Mouse (Mus musculus) kidney, adult 2 months (tissue): ENCODE results near the gene Ddx11. TPM values are rescaled to one million over a fixed set of nuclear protein-coding genes. Genes with fewer than 3 reads are reported as not detected.

ENCODE experiments used
- DNase-seq: peaks from one replicate; pipeline ENCODE4 v3.0.0; 2021
- H3K27ac ChIP-seq: fragments of 200-500 bp; 2 replicates; pipeline ENCODE4 v1.5.1; 2012; ENCODE audit warnings: low read depth, low read length, control low read depth, inconsistent platforms; ENCODE audit not compliant: insufficient read depth
- H3K27me3 ChIP-seq: fragments of 200-500 bp; replicated peaks from 2 replicates; pipeline ENCODE4 v1.6.1; 2012; ENCODE audit warnings: mild to moderate bottlenecking, moderate library complexity, low read length, inconsistent platforms; ENCODE audit not compliant: control insufficient read depth, insufficient read depth
- H3K36me3 ChIP-seq: fragments of 200-500 bp; 2 replicates; pipeline ENCODE4 v1.6.1; 2012; ENCODE audit warnings: mild to moderate bottlenecking, moderate library complexity, low read length, inconsistent platforms; ENCODE audit not compliant: control insufficient read depth, insufficient read depth
- H3K4me1 ChIP-seq: fragments of 200-500 bp; 2 replicates; pipeline ENCODE4 v1.6.1; 2011; ENCODE audit warnings: low read length; ENCODE audit not compliant: control insufficient read depth, insufficient read depth
- H3K4me3 ChIP-seq: fragments of 200-500 bp; 2 replicates; pipeline ENCODE4 v1.5.1; 2011; ENCODE audit warnings: mild to moderate bottlenecking, low read depth, low read length, control low read depth; ENCODE audit not compliant: insufficient read depth
- CTCF ChIP-seq: fragments of 200-500 bp; conservative IDR thresholded peaks from 2 replicates; pipeline ENCODE4 v1.5.1; 2011; ENCODE audit warnings: low read depth, mild to moderate bottlenecking, control low read depth, low read length, moderate library complexity, mixed read lengths; ENCODE audit not compliant: insufficient read depth, insufficient read length
- POLR2A ChIP-seq: fragments of 200-500 bp; IDR thresholded peaks from one replicate; pipeline ENCODE4 v1.6.1; 2011; ENCODE audit warnings: low read depth, low read length, control low read depth
- WGBS: fragments of 180-500 bp; shearing (Covaris S2); methylation state at CpG from one replicate; pipeline ENCODE4 v1.1.7; 2018; 5-methylcytosine and 5-hydroxymethylcytosine counted together
- polyA plus RNA-seq: library from polyadenylated mRNA; depleted of rRNA; stranded (reverse); fragments of >200 nt; gene quantifications from 2 replicates; pipeline ENCODE4 v1.2.3, GENCODE M21; 2012; rRNA removed

The Ddx11 gene
- polyA plus RNA-seq = 2.0 and 2.4 TPM in 2 replicates

GRCm38 (mm10) chr17:66123066-66123815 is at the start of gene Ddx11:
Gene Ddx11 (plus strand): TSS chr17:66123520.
- peak within 1 kb of the TSS; percentile 88 for H3K4me3 ChIP-seq
- no peaks in the 10 kb centered on the region; the same call in 1 of the 2 replicates for H3K4me1 ChIP-seq
- peak; percentile 94 for DNase-seq
- WGBS = 4% methylated on average over 45 of the region's 45 CpGs
- H3K36me3 ChIP-seq = no peaks in the 10 kb centered on the region
- peak within 1 kb of the TSS; percentile 60; the same call in 1 of the 2 replicates for H3K27ac ChIP-seq
- no peak for TF ChIP-seq CTCF
- no peak for TF ChIP-seq POLR2A
- H3K27me3 ChIP-seq = no peaks in the 10 kb centered on the region

- DNase-seq = no peak
- no peak overlapping the region for H3K4me3 ChIP-seq
- 91% methylated on average over 7 of the region's 7 CpGs for WGBS
- TF ChIP-seq POLR2A (no peak), CTCF (no peak)
- peaks cover 1% of the 10 kb centered on the region; the same call in 1 of the 2 replicates for H3K36me3 ChIP-seq
- no peak overlapping the region for H3K27ac ChIP-seq
- peaks cover 9% of the 10 kb centered on the region; the same call in 1 of the 2 replicates for H3K4me1 ChIP-seq
- H3K27me3 ChIP-seq = no peaks in the 10 kb centered on the region
These were observed 49.3 kb upstream of the Ddx11 start for GRCm38 (mm10) chr17:66073971-66074370.

GRCm38 (mm10) chr17:66075827-66076173 is 47.5 kb upstream of the Ddx11 start:
- TF ChIP-seq POLR2A (no peak), CTCF (no peak)
- H3K27ac ChIP-seq = peak overlapping the region; percentile 90; the same call in 1 of the 2 replicates
- peaks cover 9% of the 10 kb centered on the region; the same call in 1 of the 2 replicates for H3K4me1 ChIP-seq
- WGBS = 3% methylated on average over 12 of the region's 12 CpGs
- DNase-seq = no peak
- peak overlapping the region; percentile 95 for H3K4me3 ChIP-seq
- peaks cover 6% of the 10 kb centered on the region; the same call in 1 of the 2 replicates for H3K36me3 ChIP-seq
- H3K27me3 ChIP-seq = no peaks in the 10 kb centered on the region

- Histone ChIP-seq H3K27me3 (no peaks in the 10 kb centered on the region), H3K36me3 (peaks cover 7% of the 10 kb centered on the region; the same call in 1 of the 2 replicates), H3K4me1 (peaks cover 9% of the 10 kb centered on the region; the same call in 1 of the 2 replicates), H3K4me3 (peak overlapping the region; percentile 95), H3K27ac (peak overlapping the region; percentile 90)
- TF ChIP-seq CTCF (no peak), POLR2A (no peak)
- DNase-seq = peak; percentile 43
- WGBS = 3% methylated on average over 93 of the region's 95 CpGs
These were observed 47.0 kb upstream of the Ddx11 start for GRCm38 (mm10) chr17:66076174-66076927.

- WGBS = 2% methylated on average over 53 of the region's 53 CpGs
These were observed 46.4 kb upstream of the Ddx11 start, which contains the start of gene Ankrd12 for GRCm38 (mm10) chr17:66076934-66077333. Gene Ankrd12 (minus strand): TSS chr17:66077089.

GRCm38 (mm10) chr17:66077437-66077850 is 45.9 kb upstream of the Ddx11 start:
- DNase-seq = no peak
- TF ChIP-seq CTCF = no peak
- TF ChIP-seq POLR2A = no peak
- H3K27ac ChIP-seq = peak overlapping the region; percentile 74
- H3K4me3 ChIP-seq = peak overlapping the region; percentile 95
- WGBS = 2% methylated on average over 23 of the region's 23 CpGs
- H3K4me1 ChIP-seq = peaks cover 7% of the 10 kb centered on the region; the same call in 1 of the 2 replicates
- no peaks in the 10 kb centered on the region for H3K27me3 ChIP-seq
- peaks cover 7% of the 10 kb centered on the region; the same call in 1 of the 2 replicates for H3K36me3 ChIP-seq

More at GRCm38 (mm10) chr17:66076934-66077333, 46.4 kb upstream of the Ddx11 start, which contains the start of gene Ankrd12:
- Histone ChIP-seq H3K36me3 (peaks cover 7% of the 10 kb centered on the region; the same call in 1 of the 2 replicates), H3K27me3 (no peaks in the 10 kb centered on the region), H3K4me3 (peak within 1 kb of the TSS; percentile 95), H3K27ac (peak within 1 kb of the TSS; percentile 90), H3K4me1 (peaks cover 7% of the 10 kb centered on the region; the same call in 1 of the 2 replicates)
- TF ChIP-seq CTCF (no peak), POLR2A (peak; percentile 11)
- peak; percentile 98 for DNase-seq

GRCm38 (mm10) chr17:66084486-66084885 is 38.8 kb upstream of the Ddx11 start:
- no peak for TF ChIP-seq POLR2A
- TF ChIP-seq CTCF = no peak
- peaks cover 6% of the 10 kb centered on the region for H3K36me3 ChIP-seq
- no peak overlapping the region for H3K4me3 ChIP-seq
- no peak overlapping the region for H3K27ac ChIP-seq
- no peak for DNase-seq
- 85% methylated on average over 1 of the region's 1 CpGs for WGBS
- no peaks in the 10 kb centered on the region for H3K27me3 ChIP-seq
- H3K4me1 ChIP-seq = no peaks in the 10 kb centered on the region
